In genomic region chr17:46888511-46889212, GRCm38 (mm10) we compare ENCODE assay signal across 8 mouse cellular contexts. TPM values are rescaled to one million over a fixed set of nuclear protein-coding genes. Genes with fewer than 3 reads are reported as not detected.
DNase-seq lines count a peak whose midpoint lies in the region; ATAC-seq and TF ChIP-seq lines count a peak whose summit lies in the region.

No protein-coding gene starts in this region.

- ATAC-seq in lung, postnatal 0 days, result no peak

- peak overlapping the region; percentile 93 for H3K4me2 ChIP-seq in lung, postnatal 0 days (replicated peaks; ENCODE audit: low read depth, low read length)

- intact Hi-C loops in heart, postnatal 10 days (cut with DNase I), result loop anchor here (2.0 kb wide), 1 partner anchor 106 kb away; the partner anchor contains the start of gene Rpl7l1

- TF ChIP-seq CTCF in lung, postnatal 0 days (IDR thresholded peaks at IDR 0.05), result peak; percentile 79

- H3K36me3 ChIP-seq in lung, postnatal 0 days (ENCODE audit: insufficient read depth, low read length), result no peaks in the 10 kb centered on the region

- H3K4me3 ChIP-seq in lung, postnatal 0 days (ENCODE audit: low read depth, low read length), result peak overlapping the region; percentile 82; the same call in 1 of the 2 replicates

- H3K27me3 ChIP-seq in lung, postnatal 0 days (replicated peaks; ENCODE audit: insufficient read depth, low read length), result no peaks in the 10 kb centered on the region

- TF ChIP-seq EP300 in lung, postnatal 0 days (IDR thresholded peaks at IDR 0.05), result no peak

- 26% methylated on average over 16 of the region's 16 CpGs for WGBS in lung, postnatal 0 days

- peak; percentile 59 to 85 for DNase-seq in adrenal gland, adult (ENCODE audit: inconsistent age in 2 of 2, low spot score in 1 of 2)
- no peak for DNase-seq in adrenal gland, postnatal 4 days (ENCODE audit: low spot score in 2 of 2)
- DNase-seq in NIH3T3 (ENCODE audit: low read depth), result peak; percentile 81
- peak; percentile 60 for DNase-seq in embryo, embryonic 11 days
- DNase-seq in heart, postnatal 10 days, result peak; percentile 62 to 66
- peak; percentile 51 to 59 for DNase-seq in kidney, postnatal 4 days
- DNase-seq in lung, postnatal 0 days (ENCODE audit: low spot score), result peak; percentile 80
- DNase-seq in right cerebral cortex, postnatal 4 days, result peak; percentile 16

- no peaks in the 10 kb centered on the region for H3K9me3 ChIP-seq in lung, postnatal 0 days (ENCODE audit: low read length)

- no peak overlapping the region for H3K27ac ChIP-seq in lung, postnatal 0 days (ENCODE audit: low read length)

- no peak overlapping the region for H3K9ac ChIP-seq in lung, postnatal 0 days (replicated peaks; ENCODE audit: low read depth)

- H3K4me1 ChIP-seq in lung, postnatal 0 days (ENCODE audit: insufficient read depth, low read depth, low read length), result peaks cover 13% of the 10 kb centered on the region; the same call in 1 of the 2 replicates

RNA-seq across cellular contexts. Expression of gene Tbcc, which starts 1.8 kb away (rescaled TPM):
- total RNA-seq in adrenal gland, postnatal 4 days (2021), result 10 to 100 TPM; 26.1 to 27.4 TPM
- 10 to 100 TPM; 21.1 to 24.0 TPM for total RNA-seq in heart, postnatal 10 days (2021)
- polyA plus RNA-seq in lung, postnatal 0 days (2015; fragmentation: Nextera tagmentation; extraction: Ambion mirVana), result 47.7 and 51.0 TPM in 2 replicates

RNA-seq across cellular contexts. Expression of gene Prph2, which starts 21.6 kb away (rescaled TPM):
- not detected for total RNA-seq in adrenal gland, postnatal 4 days (2021)
- total RNA-seq in heart, postnatal 10 days (2021), result not detected
- not detected in 2 replicates for polyA plus RNA-seq in lung, postnatal 0 days (2015; fragmentation: Nextera tagmentation; extraction: Ambion mirVana)

RNA-seq across cellular contexts. Expression of gene Bicral, which starts 30.4 kb away (rescaled TPM):
- total RNA-seq in adrenal gland, postnatal 4 days (2021), result 10 to 100 TPM; 21.6 to 24.8 TPM
- 10 to 100 TPM; 12.7 to 15.4 TPM for total RNA-seq in heart, postnatal 10 days (2021)
- polyA plus RNA-seq in lung, postnatal 0 days (2015; fragmentation: Nextera tagmentation; extraction: Ambion mirVana), result 3.0 and 3.4 TPM in 2 replicates

Comparison
In these comparisons a context has a peak if more than half of its experiments do, and no peak if none do; other contexts are left out.
1. DNase-seq: peak in adrenal gland, adult (2 of 2), NIH3T3 (single experiment), embryo, embryonic 11 days (single experiment), heart, postnatal 10 days (2 of 2), kidney, postnatal 4 days (2 of 2), lung, postnatal 0 days (single experiment) and right cerebral cortex, postnatal 4 days (single experiment); none in adrenal gland, postnatal 4 days (0 of 2).